Mouse (Mus musculus) testis, postnatal 10 days (tissue): ENCODE measurements around the gene Zbtb8a.
"Not testable (repeated sequence)": the region's sequence is repeated elsewhere in the genome, so short reads cannot be mapped to it uniquely, and the experiment has no call there.

Experiments used
- DNase-seq: peaks from one replicate; pipeline ENCODE4 v3.0.0; 2021; ENCODE audit warnings: low spot score

The Zbtb8a gene

DNA sequence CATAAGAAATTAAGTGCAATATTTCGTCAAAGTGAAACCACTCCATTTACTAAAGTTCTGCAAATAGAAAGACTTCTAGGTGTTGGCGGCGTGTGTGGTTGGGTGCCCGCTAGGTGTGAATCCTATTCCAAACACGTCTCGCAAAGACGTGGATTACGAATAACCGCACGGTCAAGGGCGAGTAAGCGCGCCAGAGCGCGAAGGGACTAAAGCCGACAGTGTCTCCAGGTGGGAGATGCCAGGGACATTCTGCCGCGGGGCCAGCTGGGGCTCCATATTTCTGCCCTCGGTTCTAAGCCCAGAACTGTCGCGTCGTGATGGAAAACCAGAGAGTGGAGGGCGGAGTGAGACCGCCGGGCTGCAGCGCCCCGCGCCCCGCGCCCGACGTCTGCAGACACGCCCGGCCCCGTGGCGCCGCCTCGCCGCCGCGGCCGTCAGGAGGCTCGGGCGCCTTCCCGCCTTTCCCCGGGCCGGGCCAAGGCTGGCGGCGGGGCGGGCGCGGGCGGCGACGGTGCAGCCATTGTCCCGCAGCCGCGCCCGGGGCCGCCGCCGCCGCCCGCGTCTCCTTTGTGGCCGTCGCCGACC, 863 bp downstream of the Zbtb8a start:
- peak; percentile 67 for DNase-seq

DNA sequence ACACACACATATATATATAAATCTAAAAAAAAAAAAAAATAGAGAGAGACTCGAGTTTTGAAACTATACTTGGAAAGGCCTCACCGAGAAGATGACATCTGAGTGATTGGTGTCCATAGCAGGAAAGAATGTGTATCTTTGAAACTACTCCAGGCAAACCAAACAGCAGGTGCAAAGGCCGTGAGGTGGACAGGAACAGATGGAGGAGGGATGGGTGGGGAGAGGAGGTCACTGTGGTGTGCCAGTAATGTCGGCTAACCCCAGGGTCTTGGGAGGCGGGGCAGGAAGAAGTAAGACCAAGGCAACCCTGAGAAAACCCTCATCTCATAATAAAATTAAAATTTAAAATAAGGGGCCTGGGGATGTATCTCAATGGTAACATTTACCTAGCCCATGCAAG, 2.1 kb downstream of the Zbtb8a start:
- no peak for DNase-seq

DNA sequence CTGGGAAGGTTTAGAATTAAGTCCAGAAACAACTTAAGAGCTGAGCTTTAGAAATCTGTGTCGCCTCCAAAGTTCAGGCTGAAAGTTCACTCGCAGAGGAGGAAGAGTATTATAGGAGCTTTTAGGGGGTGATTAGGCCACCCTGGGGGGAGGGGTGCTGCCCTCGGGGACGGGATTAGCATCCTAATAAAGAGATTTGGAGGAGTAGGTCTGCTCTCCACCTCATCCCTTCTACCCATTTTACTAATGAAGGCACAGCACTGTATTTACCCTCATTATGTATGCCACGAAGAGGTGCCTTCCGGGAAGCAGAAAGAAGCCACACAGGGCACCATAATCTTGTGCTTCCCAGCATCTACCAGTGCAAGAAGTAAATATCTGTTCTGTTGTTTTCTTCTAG, 2.9 kb downstream of the Zbtb8a start:
- DNase-seq = no peak

DNA sequence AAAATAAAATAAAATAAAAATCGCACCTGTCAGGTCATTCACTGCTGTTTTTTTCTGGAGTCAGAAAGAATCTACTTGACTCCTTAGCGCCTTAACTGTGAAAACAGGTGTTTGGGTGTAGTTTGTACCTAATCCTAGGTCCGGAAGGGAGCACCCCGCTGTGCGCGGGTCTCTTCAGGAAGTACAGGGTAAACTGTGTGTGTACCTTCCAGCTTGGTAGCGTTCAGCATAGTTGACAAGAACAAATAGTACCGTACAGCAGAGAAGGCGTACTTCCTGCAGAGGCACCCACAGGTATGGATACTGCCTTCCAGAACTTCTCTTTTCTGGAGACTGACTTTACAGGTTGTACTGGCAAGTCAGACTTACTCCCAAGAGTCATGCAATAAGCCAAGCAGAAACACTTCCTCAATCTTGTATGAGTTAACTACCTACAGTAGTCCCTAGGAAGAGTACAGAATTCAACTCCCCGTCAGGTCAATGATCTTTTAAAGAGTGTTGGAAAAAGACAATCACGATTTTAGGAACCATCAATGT, 3.6 kb downstream of the Zbtb8a start:
- DNase-seq = no peak

DNA sequence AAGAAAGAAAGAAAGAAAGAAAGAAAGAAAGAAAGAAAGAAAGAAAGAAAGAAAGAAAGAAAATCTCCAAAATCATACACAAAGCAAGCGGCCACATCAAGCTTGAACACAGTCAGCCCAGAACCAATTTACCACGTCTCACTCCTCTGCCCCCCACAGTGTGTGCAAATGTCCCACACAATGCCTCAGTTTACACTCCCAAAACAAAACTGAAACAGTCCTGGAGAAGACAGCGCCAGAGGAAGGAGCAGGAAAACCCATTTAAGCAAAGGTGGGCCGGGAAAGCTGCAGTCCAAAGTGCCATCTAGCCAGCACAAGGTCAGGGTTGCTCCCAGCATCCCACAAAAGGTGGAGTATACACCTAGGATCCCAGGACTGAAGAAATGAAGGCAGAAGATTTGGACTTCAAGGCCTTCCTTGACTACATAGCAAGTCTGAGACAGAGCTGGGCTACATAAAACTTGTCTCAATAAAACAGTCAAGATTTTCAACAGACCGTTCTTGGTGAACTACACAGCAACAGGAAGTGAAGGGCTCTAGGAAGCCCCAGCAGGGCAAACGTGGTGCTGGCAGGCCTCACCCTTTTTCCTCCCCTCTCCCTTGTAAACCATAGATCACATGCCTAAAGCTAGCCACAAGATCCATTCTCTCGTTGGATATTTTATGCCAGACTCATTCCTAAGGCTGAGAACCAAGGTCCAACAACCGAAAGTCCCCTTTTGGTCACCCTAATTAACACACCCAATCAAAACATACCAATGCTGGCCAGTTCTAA, 4.5 kb downstream of the Zbtb8a start:
- DNase-seq = no peak

DNA sequence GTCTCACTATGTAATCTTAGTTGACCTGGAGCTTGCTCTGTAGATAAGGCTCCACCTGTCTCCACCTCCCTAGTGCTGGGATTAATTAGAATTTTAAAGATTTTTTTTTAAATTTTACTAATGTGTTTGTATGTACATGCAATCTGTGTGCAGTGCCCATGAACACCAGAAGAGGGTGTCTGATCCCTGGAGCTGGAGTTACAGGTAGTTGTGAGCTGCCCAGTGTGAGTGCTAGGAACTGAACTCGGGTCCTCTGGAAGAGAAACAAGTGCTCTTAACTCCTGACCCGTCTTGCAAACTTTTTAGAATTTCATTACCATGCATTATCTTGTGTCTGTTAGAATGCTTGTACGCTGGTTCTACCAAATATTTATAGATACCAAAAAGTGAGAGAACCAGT, 6.5 kb downstream of the Zbtb8a start:
- no peak for DNase-seq

DNA sequence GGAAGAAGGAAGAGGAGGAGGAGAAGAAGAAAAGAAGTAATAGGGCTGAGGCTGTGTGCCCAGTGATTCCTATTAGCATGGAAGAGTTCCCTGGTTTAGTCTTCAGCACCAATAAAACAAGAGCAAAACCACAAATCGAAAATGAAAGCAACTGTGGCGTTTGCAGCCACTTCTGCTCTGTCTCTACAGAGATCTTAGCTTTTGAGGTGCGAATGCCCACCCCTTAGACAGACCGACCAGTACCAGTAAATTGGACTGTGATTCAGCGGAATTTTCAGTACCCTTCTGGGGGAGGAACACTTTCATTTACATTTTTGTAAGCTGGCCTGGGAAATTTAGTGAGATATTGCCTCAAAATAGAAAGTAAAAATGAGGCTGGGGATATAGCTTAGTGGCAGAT, 12.7 kb downstream of the Zbtb8a start:
- no peak for DNase-seq

DNA sequence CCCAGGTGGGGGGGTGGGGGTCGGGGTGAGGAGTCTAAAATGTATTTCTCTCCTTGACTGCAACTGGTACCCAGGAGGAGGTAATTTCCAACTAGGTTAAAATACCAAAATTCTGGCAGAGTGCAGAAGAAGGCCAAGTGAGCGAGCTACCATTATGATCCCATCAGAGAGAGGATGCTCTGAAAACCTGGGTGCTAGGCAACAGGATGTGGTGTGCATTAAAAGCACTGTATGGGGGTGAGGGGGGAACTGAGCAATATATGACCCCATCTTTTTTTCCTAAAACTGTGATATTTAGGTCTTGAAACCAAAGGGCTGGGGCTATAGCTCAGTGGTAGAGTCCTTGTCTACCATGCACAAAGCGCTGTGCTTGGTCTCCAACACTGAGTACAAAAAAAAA, 13.5 kb downstream of the Zbtb8a start:
- no peak for DNase-seq

DNA sequence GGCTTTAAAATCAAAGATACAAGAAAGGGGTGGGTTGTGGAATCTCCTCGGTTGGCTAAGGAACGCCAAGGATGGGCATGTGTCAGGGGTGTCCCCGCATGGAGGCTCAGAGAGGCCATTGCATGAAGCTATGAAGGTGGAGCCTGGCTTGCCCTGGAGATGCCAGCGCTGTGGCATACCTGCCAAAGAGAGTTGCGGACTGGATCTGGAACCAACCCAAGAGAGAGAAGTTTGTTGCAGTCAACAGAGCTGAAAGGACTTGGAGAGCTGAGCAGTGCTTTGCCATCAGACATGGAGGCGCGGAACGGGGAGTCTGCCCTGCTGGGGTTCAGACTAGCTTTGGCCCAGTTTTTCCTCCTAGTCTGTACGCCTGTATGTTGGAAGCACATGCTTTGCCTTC, 14.5 kb downstream of the Zbtb8a start:
- no peak for DNase-seq

DNA sequence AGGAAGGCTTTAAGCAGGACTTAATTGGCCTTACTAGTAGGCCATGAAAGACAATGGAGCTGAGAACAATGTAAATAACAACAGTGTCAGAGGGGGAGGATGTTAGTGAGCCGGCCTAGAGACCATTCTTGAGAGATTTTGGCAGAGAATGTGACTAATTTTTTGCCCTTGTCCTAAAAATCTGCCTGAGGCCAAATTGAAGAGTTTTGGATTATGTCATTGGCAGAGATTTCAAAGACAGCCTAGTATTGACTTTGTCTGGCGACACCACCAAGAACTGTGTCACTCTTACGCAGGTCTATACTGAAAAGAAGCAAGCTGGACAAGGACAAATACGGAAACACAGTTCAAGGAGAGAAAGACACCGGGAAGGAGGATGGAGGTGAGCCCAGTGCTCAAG, 15.1 kb downstream of the Zbtb8a start:
- no peak for DNase-seq

DNA sequence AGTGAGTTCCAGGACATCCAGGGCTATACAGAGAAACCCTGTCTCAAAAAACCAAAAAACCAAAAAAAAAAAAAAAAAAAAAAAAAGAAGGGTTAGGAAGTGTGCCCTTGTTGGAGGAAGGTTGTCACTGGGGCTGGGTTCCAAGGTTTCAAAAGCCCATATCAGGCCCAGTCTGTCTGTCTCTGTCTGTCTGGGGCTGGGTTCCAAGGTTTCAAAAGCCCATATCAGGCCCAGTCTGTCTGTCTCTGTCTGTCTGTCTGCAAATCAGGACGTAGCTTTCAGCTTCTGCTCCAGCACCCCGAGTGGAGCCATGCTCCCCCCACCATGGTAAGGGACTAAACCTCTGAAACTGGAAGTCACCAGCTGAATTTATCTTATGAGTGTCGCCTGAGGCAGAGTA, 15.7 kb downstream of the Zbtb8a start:
- DNase-seq = not testable (repeated sequence)

DNA sequence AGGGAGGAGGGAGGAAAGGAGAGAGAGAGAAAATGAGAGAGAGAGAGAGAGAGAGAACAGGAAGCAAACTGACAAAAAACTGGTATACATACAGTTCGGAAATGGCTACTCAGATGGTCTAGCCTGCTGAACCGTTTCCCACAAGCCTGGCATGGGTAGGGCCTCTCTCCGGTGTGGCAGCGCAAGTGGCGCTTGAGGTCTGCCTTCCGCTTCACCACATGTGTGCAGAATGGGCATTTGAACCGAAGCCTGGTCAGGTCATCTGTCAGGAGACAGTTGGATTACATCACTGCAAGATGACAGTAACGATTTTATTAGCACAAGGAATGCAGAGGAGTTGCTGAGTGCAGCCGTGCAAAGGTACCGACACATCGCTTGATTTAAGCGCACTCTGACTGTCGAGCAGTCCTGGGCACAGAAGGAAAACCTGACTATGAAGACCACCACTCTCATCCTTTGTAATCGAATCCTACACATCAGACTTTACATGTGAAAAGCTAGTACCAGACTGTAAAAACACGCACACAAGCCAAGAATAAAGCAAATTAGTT, 20.2 kb downstream of the Zbtb8a start:
- DNase-seq = no peak

DNA sequence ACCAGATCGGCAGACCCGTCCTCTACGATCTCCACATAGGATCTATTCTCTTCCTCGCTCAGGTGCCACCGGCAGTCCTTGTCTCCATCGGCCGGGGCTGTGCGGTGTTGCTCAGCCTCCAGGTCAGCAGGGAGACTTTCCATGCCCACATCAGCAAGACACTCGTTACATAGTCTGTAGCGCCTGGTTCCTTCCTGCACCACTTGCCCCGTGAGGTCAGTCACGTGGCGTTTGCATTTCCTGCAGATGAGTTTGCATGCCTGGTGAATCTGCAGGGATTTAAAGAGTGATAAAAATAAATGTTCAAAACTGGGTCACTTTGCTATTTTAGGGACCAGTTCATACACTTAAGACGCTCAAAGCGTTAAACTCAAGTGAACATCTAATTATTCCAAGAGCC, 23.7 kb downstream of the Zbtb8a start:
- no peak for DNase-seq

DNA sequence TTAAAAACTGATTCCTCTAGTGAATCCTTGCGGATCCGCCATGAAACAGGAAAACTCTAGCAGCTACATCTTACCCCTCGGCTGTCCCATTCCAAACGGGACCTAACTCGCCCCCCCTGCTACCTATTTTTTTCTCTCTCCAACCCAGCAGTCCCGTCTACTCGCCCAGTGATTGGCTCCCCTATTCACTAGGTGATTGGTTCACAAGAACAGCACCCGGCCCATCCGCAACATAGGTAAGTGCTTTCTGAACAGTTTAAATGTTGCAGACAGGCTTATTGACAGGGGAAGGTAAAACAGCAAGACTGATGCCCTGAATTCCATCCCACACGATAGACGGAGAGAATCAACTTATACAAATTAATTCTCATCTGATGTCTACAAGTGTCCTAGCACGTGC, 24.7 kb downstream of the Zbtb8a start:
- DNase-seq = no peak

DNA sequence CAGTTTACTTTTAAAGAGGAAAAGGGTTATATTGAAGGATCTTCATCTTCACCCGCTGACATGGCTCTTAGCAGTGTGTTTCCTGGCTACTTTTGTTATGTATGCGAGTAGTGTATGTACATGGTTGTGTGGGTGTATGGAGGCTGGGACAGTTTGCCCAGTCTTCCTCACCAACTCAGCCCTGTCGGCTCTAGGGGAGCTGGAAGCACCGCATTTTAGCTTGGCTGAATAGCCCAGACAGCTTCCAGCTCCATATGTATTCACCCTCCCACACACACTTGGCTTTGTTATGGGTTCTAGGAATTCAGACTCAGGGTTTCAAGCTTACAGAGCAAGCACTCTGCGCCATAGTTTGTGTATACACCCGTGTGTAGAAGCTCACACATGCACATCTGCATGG, 26.8 kb downstream of the Zbtb8a start:
- no peak for DNase-seq

DNA sequence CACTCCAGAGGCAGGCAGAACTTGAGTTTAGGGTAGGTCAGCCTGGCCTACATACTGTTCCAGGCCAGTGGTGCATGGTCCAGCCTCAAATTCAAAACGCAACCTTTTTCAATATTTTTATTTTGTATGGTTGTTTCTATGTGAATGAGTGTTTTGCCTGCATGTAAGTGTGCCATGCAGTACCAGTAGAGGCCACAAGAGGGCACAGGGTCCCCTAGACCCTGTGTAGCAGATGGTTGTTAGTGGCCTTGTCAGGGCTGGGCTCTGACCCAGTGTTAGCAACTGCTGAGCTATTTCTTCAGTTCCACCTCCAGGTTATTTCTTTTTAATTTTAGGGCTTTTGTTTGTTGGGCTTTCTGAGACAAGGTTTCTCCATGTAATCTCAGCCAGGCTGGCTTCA, 27.3 kb downstream of the Zbtb8a start:
- peak; percentile 92 for DNase-seq

DNA sequence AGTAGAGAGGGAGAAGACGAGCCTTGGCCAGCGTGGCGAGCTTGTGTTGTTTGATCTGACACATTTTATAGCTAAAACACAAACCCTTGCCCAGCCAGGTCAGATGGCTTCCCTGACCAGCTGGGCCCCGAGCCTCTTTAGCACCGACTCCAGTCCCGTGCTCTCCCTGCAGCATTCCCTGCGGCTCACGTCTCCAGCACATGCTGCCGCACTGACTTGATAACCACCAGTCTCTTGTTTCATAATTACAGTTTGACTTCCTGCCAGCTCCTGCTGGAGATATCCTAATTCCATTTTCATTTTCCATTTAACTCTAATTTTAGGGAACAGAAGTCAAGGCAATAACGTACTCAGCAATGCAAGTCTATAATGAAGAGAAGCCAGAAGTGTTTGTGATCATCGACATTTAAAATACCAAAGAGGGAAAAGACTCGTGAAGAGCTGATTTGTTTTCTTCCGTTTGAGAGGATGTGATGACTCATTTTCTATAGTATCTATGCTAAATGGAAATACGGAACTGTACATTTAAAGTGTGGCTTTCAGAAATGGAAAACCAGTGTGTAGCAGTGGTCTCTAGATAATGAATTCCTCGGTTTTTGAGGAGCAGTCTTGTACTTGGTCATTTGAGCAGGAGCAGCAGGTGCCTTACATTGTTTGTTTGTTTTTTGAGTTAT, 31.3 kb downstream of the Zbtb8a start:
- DNase-seq = peak; percentile 56

DNA sequence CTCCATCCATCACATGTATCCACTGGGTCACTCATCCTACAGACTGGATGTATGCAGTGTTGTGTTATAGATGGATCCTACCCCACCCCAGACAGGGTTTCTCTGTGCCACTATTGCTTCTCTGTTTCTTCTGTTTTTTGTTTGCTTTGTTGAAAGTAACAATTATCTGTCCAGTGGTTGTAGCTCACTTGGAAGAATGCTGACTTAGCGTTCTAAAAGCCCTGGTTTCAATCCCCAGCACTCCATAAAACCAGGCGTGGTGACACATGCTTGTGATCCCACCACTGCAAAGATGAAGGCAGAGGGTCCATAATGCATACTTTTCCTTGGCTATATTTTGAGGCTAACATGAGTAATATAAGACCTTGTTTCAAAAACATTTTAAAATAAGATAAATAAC, 35.2 kb downstream of the Zbtb8a start:
- no peak for DNase-seq

DNA sequence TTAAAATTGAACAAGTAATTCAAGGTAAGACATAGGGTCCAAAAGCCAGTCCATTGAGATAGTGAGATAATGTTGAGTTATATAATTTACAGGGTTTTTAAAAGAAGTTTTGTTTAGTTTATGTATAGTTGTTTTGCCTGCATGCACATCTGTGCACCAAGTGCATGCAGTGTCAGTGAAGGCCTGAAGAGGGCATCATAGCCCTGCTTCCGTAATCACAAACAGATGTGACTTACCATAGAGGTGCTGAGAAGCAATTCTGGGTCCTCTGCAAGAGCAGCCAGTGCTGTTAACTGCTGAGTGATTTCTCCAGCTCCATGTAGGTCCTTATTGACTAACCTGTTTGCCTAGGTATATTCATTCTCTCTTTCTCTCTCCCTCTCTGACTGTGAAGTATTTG, 36.0 kb downstream of the Zbtb8a start:
- no peak for DNase-seq

DNA sequence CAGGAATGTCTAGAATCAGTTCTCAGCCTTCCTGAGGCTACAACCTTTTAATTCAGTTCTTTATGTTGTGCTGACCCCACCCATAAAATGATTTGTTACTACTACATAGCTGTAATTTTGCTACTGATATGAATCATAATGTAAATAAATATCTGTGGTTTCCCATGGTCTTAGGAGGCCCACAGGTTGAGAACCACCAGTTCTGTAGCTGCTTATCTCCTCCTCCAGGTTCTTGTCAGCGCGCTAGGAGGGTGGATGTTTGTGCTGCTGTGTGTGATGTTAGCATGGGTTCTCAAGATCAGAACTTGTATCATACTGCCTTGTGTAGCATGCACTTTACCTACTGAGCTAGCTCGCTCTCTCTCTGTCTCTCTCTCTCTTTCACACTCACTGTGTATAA, 38.2 kb downstream of the Zbtb8a start:
- no peak for DNase-seq

DNA sequence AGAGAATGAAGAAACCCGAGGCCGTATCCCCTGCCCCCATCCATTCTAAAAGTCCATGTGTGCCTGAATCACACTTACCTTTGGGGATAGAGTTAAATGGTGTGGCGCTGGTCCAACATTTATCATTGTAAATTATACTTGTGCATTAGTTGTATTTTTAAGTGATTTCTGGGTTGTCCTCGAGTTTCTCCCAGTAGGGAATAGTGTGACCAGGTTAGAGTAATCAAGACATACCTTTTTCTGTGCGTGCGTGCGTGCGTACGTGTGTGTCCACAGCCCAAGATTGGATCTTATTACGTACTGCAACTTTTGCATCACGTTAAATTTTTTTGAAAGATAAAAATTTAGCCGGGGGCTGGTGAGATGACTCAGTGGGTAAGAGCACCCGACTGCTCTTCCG, 41.6 kb downstream of the Zbtb8a start:
- DNase-seq = no peak

DNA sequence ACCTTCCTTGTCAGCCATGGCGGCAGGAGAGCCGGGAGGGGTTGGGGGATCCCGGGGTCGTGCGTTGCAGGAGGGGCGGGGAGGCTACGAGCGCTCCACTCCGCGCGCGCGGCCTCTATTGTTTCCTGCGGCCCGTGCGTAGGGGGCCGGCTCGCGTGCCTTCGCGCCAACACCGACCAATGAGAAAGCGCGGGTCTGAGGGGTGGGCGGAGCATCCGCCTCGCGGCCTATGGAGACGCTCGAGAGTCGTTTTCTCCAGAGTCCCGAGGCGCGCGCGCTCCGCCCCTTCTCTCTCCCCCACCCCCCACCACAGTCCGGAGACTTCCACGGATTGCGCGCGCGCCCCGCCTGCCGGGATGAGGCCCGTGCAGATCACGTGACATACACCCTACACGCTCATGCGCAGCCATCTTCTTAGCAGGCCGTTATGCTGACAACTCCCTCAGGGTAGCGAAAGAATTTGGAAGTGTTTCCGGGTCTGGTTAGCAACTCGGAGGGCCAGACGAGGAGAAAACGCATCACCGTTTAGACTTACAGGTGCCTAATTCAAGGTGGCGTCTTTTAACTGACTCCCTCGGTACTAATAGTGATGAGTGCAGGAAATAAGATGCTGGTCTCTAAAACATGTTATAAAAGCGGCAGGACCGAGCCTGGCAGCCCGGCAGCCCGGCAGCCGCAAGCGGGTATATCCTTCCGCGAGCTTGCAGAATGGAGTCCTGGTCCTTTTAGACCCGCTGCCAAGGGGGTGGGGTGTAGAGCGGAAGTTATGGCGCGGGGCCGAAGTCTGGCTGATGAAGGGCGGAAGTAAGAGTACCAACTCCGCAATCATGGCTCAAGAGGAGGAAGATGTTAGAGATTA, 42.5 kb downstream of the Zbtb8a start, which contains the start of the genes Rbbp4 and Zbtb8os:
Gene Rbbp4, minus strand, starts transcription at position 155 of the 859 bp plus-strand sequence.
Gene Zbtb8os, plus strand, starts transcription at position 480 of the 859 bp plus-strand sequence.
- DNase-seq = peak; percentile 98
